ENCODE assay signal across 34 mouse cellular contexts in the genomic region with DNA sequence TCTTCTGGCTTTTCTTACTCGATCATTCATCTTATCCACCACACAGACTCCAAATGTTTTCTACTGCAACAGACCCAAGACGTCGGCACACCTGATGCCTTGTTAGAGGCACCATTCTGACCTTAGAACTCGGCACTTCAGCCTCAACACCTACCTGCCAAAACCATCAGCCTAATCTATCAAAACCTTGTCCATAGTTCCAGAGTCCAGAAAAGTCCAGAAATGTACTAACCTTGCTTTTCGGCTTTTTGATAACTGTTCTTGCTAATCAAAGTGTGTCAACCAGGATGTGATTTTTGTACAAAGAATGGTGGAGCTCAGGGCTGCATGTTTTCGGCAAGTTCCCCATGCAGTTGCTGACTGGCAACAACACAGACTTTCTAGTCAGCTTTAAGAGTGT.
"Had no signal": no experiment of that assay in that cellular context is flagged by ENCODE, and none has a peak within 500 bp of the region (broad histone marks: within the 10 kb centered on the region; RNA-seq: fewer than 3 reads in every experiment).

No protein-coding gene starts in this region.

- H3K4me3 ChIP-seq: heart, embryonic 10.5 days; heart, embryonic 13.5 days; heart, embryonic 15.5 days; hindbrain, embryonic 10.5 days; hindbrain, embryonic 12.5 days; hindbrain, embryonic 13.5 days; hindbrain, embryonic 15.5 days; intestine, embryonic 15.5 days; kidney, embryonic 15.5 days; layer of hippocampus, adult 2 months had no signal

- H3K4me1 ChIP-seq: hindbrain, embryonic 10.5 days; hindbrain, embryonic 12.5 days; hindbrain, embryonic 13.5 days; hindbrain, embryonic 15.5 days; intestine, embryonic 15.5 days; kidney, embryonic 15.5 days had no signal

- H3K27me3 ChIP-seq: heart, embryonic 13.5 days; heart, embryonic 15.5 days; hindbrain, embryonic 12.5 days; hindbrain, embryonic 13.5 days; hindbrain, embryonic 15.5 days; intestine, embryonic 15.5 days; kidney, embryonic 15.5 days had no signal

- H3K4me2 ChIP-seq: heart, embryonic 11.5 days; heart, embryonic 13.5 days; heart, embryonic 15.5 days; hindbrain, embryonic 12.5 days; hindbrain, embryonic 13.5 days; hindbrain, embryonic 14.5 days; hindbrain, embryonic 15.5 days; intestine, embryonic 15.5 days; kidney, embryonic 15.5 days had no signal

- H3K36me3 ChIP-seq: heart, embryonic 10.5 days; heart, embryonic 13.5 days; heart, embryonic 15.5 days; hindbrain, embryonic 10.5 days; hindbrain, embryonic 12.5 days; hindbrain, embryonic 13.5 days; hindbrain, embryonic 15.5 days; intestine, embryonic 15.5 days; kidney, embryonic 15.5 days had no signal

- H3K27ac ChIP-seq: heart, embryonic 10.5 days; heart, embryonic 13.5 days; heart, embryonic 15.5 days; hindbrain, embryonic 10.5 days; hindbrain, embryonic 12.5 days; hindbrain, embryonic 13.5 days; hindbrain, embryonic 14.5 days; hindbrain, embryonic 15.5 days; hindbrain, postnatal 0 days; intestine, embryonic 15.5 days; kidney, embryonic 15.5 days; kidney, postnatal 0 days; layer of hippocampus, adult 2 months had no signal

- DNase-seq: heart, postnatal 10 days; heart, postnatal 14 days; heart, postnatal 36 days; heart, postnatal 4 days; kidney, adult 11 months; kidney, adult 18-20 months; kidney, adult 2 months; kidney, adult 8-10 months; kidney, adult 9 months; kidney, postnatal 10 days; kidney, postnatal 14 days; kidney, postnatal 25 days; kidney, postnatal 36 days; kidney, postnatal 4 days; layer of hippocampus, adult 9-11 months; layer of hippocampus, postnatal 36 days had no signal

- H3K9me3 ChIP-seq: heart, embryonic 10.5 days; heart, embryonic 13.5 days; heart, embryonic 15.5 days; hindbrain, embryonic 12.5 days; hindbrain, embryonic 13.5 days; hindbrain, embryonic 15.5 days; intestine, embryonic 15.5 days; kidney, embryonic 15.5 days had no signal

- ATAC-seq: hindbrain, embryonic 16.5 days; hindbrain, postnatal 0 days; inflammation-experienced regulatory T-cells, adult 6 months; intestine, embryonic 15.5 days; intestine, embryonic 16.5 days; intestine, postnatal 0 days had no signal

- H3K9ac ChIP-seq: heart, embryonic 13.5 days; heart, embryonic 15.5 days; hindbrain, embryonic 12.5 days; hindbrain, embryonic 13.5 days; hindbrain, embryonic 14.5 days; hindbrain, embryonic 15.5 days; intestine, embryonic 15.5 days; kidney, embryonic 15.5 days had no signal
